In genomic region chr17:43265178-43265837, GRCm38 (mm10) we compare ENCODE assay signal across 8 mouse cellular contexts. TPM values are rescaled to one million over a fixed set of nuclear protein-coding genes. Genes with fewer than 3 reads are reported as not detected.
DNase-seq lines count a peak whose midpoint lies in the region; ATAC-seq lines count a peak whose summit lies in the region.

No protein-coding gene starts in this region.

- peak; percentile 94 for DNase-seq in heart, adult 11 months
- DNase-seq in heart, postnatal 25 days (ENCODE audit: low spot score), result no peak
- DNase-seq in kidney, postnatal 10 days, result peak; percentile 90
- DNase-seq in natural killer cell, adult 2 months (ENCODE audit: low spot score in 2 of 2), result peak; percentile 36 to 70

- no peak overlapping the region for H3K9ac ChIP-seq in embryonic facial prominence, embryonic 12.5 days
- no peak overlapping the region for H3K9ac ChIP-seq in heart, embryonic 12.5 days
- no peak overlapping the region for H3K9ac ChIP-seq in liver, embryonic 12.5 days
- H3K9ac ChIP-seq in stomach, embryonic 14.5 days (replicated peaks; ENCODE audit: low read depth, low read length), result no peak overlapping the region

- H3K9me3 ChIP-seq in embryonic facial prominence, embryonic 12.5 days, result peaks cover 11% of the 10 kb centered on the region; the same call in 1 of the 2 replicates
- H3K9me3 ChIP-seq in heart, embryonic 12.5 days (replicated peaks), result peaks cover 18% of the 10 kb centered on the region
- no peaks in the 10 kb centered on the region for H3K9me3 ChIP-seq in liver, embryonic 12.5 days (replicated peaks)
- no peaks in the 10 kb centered on the region for H3K9me3 ChIP-seq in stomach, embryonic 14.5 days (ENCODE audit: control insufficient read depth, low read depth, low read length)

- H3K4me1 ChIP-seq in embryonic facial prominence, embryonic 12.5 days, result no peaks in the 10 kb centered on the region
- no peaks in the 10 kb centered on the region for H3K4me1 ChIP-seq in heart, embryonic 12.5 days (replicated peaks)
- peaks cover 5% of the 10 kb centered on the region; the same call in 1 of the 2 replicates for H3K4me1 ChIP-seq in liver, embryonic 12.5 days
- no peaks in the 10 kb centered on the region for H3K4me1 ChIP-seq in stomach, embryonic 14.5 days (ENCODE audit: control insufficient read depth, insufficient read depth, low read length)

- ATAC-seq in embryonic facial prominence, embryonic 12.5 days (ENCODE audit: insufficient number of reproducible peaks, insufficient read depth, low FRiP score, low TSS enrichment), result 0 out of 2 replicates have a peak, but pooled peaks have one; percentile 25
- ATAC-seq in heart, embryonic 12.5 days (ENCODE audit: insufficient number of reproducible peaks, low FRiP score), result peak; percentile 63; the same call in 1 of the 2 replicates
- ATAC-seq in liver, embryonic 12.5 days, result peak; percentile 37; the same call in 1 of the 2 replicates
- ATAC-seq in stomach, embryonic 14.5 days (ENCODE audit: insufficient number of reproducible peaks, insufficient read depth, low FRiP score, low read depth), result peak; percentile 62; the same call in 1 of the 2 replicates

- H3K27ac ChIP-seq in embryonic facial prominence, embryonic 12.5 days, result no peak overlapping the region
- H3K27ac ChIP-seq in heart, embryonic 12.5 days (ENCODE audit: poor library complexity, severe bottlenecking), result no peak overlapping the region
- no peak overlapping the region for H3K27ac ChIP-seq in liver, embryonic 12.5 days
- no peak overlapping the region for H3K27ac ChIP-seq in stomach, embryonic 14.5 days (ENCODE audit: low read length)

- H3K4me2 ChIP-seq in embryonic facial prominence, embryonic 12.5 days (replicated peaks), result 0 out of 2 replicates have a peak overlapping the region, but pooled peaks have one; percentile 14
- peak overlapping the region; percentile 57 for H3K4me2 ChIP-seq in heart, embryonic 12.5 days
- H3K4me2 ChIP-seq in liver, embryonic 12.5 days, result peak overlapping the region; percentile 40
- peak overlapping the region; percentile 22; the same call in 1 of the 2 replicates for H3K4me2 ChIP-seq in stomach, embryonic 14.5 days (replicated peaks; ENCODE audit: low read depth, low read length)

- WGBS in embryonic facial prominence, embryonic 12.5 days, result 26% methylated on average over 26 of the region's 26 CpGs
- WGBS in heart, embryonic 12.5 days, result 21% methylated on average over 26 of the region's 26 CpGs
- WGBS in liver, embryonic 12.5 days (ENCODE audit: insufficient replicate concordance), result 20% methylated on average over 26 of the region's 26 CpGs
- WGBS in stomach, embryonic 14.5 days, result 21% methylated on average over 26 of the region's 26 CpGs

- no peaks in the 10 kb centered on the region for H3K27me3 ChIP-seq in embryonic facial prominence, embryonic 12.5 days
- no peaks in the 10 kb centered on the region for H3K27me3 ChIP-seq in heart, embryonic 12.5 days (replicated peaks)
- 0 out of 2 replicates have a peak, but pooled peaks cover 3% of the 10 kb centered on the region for H3K27me3 ChIP-seq in liver, embryonic 12.5 days (replicated peaks)
- no peaks in the 10 kb centered on the region for H3K27me3 ChIP-seq in stomach, embryonic 14.5 days (ENCODE audit: control insufficient read depth, insufficient read depth, low read length)

- intact Hi-C loops in heart, postnatal 25 days (cut with DNase I), result loop anchor here (1.0 to 2.0 kb wide), 3 partner anchors 195 to 345 kb away; no protein-coding TSS in a partner anchor

- H3K4me3 ChIP-seq in embryonic facial prominence, embryonic 12.5 days, result no peak overlapping the region
- peak overlapping the region; percentile 21; the same call in 1 of the 2 replicates for H3K4me3 ChIP-seq in heart, embryonic 12.5 days
- H3K4me3 ChIP-seq in liver, embryonic 12.5 days, result no peak overlapping the region
- H3K4me3 ChIP-seq in stomach, embryonic 14.5 days (ENCODE audit: low read depth, low read length), result no peak overlapping the region

- H3K36me3 ChIP-seq in embryonic facial prominence, embryonic 12.5 days, result no peaks in the 10 kb centered on the region
- no peaks in the 10 kb centered on the region for H3K36me3 ChIP-seq in heart, embryonic 12.5 days
- H3K36me3 ChIP-seq in liver, embryonic 12.5 days, result no peaks in the 10 kb centered on the region
- H3K36me3 ChIP-seq in stomach, embryonic 14.5 days (ENCODE audit: control insufficient read depth, insufficient read depth, low read length), result no peaks in the 10 kb centered on the region

RNA-seq across cellular contexts. Expression of gene Adgrf1, which starts 4.8 kb away (rescaled TPM):
- not detected for total RNA-seq in heart, postnatal 25 days (2021)
- polyA plus RNA-seq in embryonic facial prominence, embryonic 12.5 days (2016; fragmentation: Nextera tagmentation; extraction: Ambion mirVana), result not detected in 2 replicates
- polyA plus RNA-seq in heart, embryonic 12.5 days (2016; fragmentation: Nextera tagmentation; extraction: Ambion mirVana), result not detected in 2 replicates
- polyA plus RNA-seq in liver, embryonic 12.5 days (2016; fragmentation: Nextera tagmentation; extraction: Ambion mirVana), result 0.13 and 0.16 TPM in 2 replicates
- not detected in 2 replicates for polyA plus RNA-seq in stomach, embryonic 14.5 days (2014; fragmentation: Nextera tagmentation; extraction: Ambion mirVana)
